Mouse (Mus musculus) spleen, adult 18-20 months (tissue): ENCODE data around the gene Nhsl2.

ENCODE experiments used
- DNase-seq, 2 experiments: peaks; one replicate each; pipeline ENCODE4 v3.0.0; 2022; ENCODE audit warnings: mixed read lengths in 2 of 2

The Nhsl2 gene

DNA sequence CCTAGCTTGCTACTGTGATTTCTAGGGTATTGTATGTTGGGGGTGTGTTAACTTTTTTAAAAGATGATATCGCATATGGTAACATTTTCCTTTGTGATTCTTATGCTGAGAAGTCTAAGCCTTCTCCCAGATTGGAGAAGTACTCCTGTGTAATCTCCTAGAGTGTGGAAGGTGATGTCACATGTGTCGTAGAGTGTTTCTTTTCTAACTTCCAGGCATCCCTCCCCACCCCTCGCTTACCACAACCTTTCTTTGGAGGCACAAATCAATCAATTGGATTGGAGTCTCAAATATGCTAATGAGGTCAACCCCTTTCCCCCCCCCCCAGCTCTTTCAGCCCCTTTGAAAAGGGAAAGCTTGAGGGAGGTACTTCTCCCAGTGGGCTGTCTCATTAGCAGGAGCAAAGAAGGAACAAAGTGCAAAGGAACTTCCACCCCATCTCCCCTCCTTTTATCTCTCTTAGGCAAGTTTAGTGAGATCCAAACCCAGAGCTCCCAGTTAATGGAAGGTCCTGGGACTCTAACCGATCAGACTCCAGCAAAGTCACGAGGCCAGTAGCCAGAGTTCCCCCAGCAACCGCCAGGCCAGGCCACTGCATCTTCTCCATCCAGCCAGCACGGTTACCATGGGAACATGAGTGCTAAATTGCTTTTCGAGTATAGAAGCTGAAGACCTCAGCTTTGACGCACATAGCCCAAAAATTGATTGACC, 137.6 kb downstream of the Nhsl2 start:
- DNase-seq, result no peak

DNA sequence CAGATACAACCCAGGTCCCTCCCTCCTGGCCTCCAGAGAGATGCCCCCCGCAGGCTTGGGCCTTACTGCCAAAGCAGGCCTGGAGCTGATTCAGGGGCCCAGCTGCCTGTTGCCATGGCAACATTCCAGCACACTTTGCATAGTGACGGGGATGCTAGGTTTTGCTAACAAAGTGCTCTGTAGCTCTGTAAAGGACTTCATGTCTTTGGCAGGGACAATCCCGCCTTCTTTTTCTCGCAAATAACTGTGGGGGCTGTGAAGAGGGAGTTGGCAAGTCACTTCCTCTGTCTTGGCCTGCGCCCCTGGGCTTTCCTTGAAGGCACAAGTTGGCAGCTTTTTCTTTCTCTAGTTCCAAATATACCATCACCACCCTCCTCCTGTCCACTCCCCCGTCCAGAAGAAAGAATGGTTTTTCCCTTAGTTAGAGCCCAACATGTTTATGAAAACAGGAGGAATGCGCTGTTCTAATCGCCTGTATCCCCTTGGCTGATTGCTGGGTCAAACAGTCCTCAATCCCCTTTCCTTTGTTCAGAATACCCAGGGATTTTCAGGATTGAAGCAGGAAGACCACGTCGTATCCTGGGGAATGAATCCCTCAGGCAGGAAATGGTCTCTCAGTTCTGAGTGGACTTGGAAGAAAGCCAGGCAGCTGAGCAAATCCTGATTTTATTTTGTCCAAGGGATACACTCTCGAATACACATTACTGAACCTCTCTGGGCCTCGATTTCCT, 144.8 kb downstream of the Nhsl2 start:
- DNase-seq, result no peak

DNA sequence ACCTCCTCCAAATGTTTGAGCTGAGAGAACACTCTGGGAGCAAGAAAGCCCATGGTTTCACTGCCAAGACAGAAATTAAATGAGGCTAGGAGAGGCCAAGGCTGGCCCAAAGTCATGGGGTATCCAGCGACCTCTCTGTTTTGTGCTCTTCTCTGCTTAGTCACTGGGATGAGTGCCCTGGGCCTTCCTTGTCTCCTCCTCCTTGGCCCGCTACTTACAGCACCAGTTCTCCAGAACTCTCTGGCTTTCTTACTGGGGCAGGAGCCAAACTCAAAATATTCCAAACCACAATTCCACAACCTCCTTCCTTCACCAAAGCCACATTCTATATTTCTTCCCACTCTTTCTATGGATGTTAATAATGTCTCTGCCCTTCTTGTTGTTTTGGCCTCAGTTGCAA, 147.5 kb downstream of the Nhsl2 start:
- DNase-seq, result no peak

DNA sequence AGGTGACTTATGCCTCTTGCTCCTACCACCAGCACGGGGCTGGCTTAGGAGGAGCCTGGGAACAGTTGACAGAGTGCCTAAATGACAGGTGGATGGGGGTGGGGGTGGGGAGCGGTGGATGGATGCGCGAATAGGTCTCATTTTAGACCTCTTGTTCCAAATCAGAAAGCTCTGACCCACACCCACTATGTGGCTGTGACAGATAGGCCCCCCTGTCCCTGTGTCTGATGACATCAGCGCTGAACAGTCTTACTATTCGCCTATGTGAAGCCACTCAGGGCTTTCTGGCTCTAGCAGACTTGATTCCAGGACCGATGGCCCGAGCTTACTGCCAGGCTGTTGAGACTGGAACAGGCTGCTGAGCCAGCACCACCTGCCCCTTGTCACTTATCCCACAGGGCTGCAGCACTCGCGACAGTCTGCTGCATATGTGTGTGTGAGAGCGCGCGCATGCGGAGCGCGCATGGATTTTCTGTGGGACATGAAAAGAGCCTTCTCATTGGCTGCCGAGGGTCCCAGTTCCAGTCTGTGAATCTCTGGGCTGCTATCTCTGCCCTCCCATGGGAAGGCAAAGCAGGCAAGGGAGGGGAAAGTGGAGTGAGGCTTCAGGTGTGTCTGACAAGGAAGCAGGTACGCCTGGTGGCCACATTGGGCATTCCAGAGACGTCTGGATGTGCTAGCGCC, 154.6 kb downstream of the Nhsl2 start:
- no peak for DNase-seq

DNA sequence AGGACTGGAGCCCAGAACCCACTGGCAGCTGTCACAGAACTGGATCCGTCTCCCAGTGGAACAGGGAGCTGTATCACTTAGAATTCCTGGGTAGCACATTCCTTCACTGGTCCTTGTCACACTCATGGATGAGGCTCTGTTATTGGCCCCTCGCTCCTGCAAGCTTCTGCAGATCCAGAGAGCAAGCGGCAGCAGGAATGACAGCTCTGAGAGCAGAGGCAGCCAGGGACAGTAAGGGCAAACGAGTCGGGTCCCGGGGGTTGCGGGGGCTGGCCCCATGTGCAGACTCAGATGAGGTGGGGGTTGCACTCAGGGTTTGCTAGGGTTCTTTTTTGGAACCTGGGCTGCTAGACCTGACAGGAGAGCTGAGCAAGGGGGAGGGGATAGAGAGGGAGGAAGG, 155.2 kb downstream of the Nhsl2 start:
- DNase-seq, result no peak

DNA sequence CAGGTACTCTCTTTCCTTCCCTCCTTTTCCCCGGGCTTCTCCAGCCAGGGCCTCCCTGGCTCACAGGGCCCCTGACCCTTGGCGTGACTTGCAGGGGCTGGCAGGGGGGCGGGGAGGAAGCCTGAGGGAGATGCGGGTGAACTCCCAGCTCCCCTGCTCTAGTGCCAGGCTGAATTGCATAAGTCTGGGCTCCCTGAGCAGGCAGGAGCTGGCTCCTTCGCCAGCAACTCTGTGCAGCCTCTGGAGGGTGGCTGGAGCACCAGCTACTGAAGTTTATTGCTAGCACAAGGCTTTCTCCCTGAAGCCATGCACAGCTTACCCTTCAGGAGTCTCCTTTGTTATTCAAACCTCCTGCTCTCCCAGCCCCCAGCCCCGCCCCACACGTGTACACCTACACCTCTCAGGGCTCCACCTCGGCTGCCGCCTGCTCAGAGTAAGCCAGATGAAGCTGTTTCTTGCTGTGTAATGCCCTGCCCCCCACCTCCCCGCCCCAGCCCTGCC, 156.0 kb downstream of the Nhsl2 start:
- DNase-seq, result no peak

DNA sequence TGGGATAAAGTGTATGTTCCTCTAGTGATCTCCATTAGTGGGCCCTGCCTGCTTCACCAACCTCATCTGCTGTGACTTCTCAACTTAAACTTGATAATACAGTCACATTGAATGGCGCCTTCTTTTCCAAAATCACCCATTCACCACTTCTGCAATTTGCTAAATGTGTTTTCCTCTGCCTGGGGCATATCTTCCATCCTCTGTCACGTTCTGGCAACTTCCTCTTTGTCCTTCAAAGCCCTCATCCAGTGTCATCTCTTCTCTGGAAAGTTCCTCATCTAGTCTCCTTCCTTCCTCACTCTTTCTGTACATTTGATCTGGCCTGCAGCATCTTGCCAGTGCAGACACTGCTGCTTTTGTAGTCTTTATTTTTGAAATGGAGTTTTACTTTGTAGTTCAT, 158.8 kb downstream of the Nhsl2 start:
- DNase-seq, result no peak

DNA sequence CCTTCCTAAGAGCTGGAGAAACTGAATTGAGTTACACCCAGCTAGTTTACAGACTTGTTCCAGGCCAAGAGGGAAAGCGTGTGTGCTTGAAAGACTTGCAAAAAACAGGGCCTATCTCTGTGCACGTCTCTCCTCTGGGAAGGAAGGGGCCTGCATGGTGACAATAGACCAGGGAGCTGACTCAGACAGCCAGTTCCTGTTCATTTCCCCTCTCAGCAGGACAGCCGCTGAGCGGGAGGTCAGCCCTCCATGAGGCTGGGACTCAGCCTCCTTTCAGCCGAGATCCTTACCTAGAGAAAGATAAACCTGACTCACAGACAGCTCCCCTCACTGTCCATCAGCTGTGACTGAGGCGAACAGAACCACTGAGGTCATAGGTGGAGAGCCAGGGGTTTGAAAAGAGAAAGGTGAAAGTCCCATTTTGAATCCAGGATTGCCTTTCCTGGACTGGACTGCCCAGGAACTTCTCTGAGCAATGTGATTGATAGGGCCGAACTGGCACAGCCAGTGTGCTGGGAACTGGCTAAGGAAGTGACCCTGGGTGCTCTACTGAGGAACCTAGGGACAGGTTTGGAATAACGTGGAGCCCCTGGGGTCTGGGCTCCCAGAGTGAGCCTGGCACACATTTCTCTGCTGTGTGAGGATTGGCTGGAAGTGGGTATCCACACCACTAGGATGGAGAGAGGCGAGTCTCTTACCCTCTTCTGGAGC, 168.2 kb downstream of the Nhsl2 start:
- DNase-seq, result no peak

DNA sequence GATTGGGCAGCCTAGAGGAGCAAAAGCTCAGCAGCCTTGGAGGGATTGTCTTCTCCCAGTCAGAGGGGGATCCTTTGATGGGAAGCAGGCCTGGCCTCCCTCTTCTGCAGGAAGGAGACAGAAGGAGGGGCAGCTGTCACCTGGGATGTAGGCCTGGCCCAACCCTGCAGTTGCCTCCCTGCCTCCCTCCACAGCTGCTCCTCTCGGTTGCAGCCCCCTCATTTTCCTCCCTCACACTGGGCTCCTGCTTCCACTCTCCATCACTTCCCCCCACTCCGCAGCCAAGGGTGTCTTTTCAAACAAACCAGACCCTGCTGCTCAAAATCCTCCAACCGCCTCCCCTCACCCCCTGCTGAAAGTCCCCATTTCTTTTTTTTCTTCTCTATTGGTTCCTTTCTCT, 169.7 kb downstream of the Nhsl2 start:
- DNase-seq, result no peak

DNA sequence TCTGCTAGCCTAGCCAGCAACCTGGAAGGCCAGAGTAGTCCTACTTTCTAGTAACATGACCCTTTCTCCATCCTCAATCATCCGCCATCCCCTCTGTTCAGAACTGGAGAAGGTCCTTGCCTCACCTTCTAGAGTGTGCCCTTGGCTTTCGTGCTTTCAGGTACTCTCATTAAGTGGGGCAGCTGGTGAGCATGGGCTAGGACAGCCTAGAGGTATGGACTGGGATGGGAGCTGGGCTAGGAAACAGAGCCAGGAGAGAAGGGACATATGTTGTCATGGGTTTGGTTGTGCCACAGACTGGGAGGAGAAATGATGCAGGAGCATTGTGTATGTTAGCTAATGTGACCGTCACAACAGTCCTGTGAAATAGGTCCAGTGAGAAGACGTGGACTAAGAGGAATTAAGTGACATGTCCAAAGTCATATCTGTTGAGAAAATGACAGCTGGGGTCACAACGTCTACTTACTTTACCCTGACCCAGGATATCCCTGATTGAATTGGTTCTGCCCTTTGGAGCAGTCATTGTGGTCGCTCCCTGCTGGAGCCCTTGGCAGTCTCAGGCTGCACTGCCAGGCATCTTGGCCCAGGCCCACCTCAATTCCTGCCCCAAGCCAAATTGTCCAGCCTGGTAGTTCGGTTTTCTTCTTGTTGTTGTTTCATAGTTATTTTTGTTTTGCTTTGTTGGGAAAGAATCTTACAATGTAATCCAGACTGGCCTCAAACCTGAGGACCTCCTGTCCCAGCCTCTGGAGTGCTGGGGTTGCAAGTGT, 170.5 kb downstream of the Nhsl2 start:
- DNase-seq, result no peak

DNA sequence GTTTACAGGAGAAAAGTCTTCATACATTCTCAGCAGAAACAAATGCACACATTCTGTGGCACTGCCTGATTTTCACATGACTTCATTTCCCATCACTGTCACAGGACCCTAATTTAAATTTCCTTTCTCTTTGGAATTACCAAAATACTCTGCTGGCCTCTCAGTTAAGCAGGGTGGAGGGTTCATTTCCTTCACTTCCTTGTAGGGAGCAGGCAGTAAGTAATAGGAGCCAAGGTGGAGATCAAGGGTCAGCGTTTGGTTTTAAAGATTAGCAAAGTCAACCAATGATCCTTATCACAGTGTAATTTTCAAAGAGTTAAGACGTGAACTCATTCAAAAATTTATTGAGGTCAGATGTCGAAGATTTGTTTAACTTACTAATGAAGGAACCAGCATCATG, 175.8 kb downstream of the Nhsl2 start:
- no peak for DNase-seq

DNA sequence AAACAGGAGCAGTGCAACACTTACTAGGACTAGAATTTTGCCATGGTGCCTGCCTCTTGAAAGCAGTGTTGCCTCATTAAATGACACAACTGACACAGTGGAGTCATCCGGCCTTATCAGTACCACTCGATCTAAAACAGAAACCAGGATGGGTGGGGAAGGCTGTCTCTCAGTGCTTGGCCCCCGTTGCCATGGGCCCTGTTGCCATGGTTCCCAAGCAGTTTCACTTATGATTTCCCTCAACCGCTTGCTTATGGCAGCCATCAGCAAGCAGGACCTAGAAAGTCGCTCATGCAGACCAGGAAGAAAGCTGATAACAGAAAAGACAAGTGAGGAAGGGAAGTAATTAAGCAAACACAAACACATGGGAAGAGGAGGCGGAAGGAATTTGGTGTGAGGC, 182.7 kb downstream of the Nhsl2 start:
- peak; percentile 19 to 34 for DNase-seq

DNA sequence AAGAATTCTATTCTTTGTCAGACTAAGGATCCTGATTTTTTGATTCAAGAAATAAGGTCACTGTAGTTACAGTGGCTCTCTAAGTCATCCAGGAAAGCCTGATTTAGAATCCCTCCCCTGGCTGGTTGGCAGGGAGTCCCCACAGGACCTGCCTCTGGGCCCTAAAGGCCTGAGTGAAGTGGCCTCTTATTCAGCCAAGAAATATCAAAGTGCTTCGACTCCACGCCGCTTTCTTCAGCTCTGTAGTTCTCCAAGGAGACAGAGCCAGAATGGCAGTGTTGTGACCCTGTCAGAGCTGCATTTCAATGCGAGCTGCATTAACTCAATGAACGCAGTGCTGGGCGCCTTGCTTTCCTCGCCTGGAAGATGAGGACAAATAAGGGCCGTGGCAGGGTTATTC, 183.2 kb downstream of the Nhsl2 start:
- no peak for DNase-seq

DNA sequence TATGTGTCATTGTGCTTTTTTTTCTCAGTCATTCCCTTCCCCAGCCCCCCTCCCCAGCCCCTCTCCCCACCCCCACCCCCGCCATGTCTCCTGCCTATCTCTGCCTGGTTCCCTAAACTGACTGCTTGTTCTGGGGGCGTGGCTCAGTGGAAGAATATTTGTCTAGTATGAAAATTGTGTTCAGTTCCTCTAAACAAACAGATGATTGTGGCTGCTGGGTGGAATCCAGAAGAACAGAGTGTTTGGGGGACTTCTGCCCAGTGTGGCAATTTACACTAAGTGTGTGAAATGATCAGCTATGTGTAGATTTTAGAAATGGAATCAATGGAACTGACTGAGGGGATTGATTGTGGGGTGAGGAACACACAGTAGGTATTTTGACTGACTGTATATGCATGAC, 184.4 kb downstream of the Nhsl2 start:
- no peak for DNase-seq

DNA sequence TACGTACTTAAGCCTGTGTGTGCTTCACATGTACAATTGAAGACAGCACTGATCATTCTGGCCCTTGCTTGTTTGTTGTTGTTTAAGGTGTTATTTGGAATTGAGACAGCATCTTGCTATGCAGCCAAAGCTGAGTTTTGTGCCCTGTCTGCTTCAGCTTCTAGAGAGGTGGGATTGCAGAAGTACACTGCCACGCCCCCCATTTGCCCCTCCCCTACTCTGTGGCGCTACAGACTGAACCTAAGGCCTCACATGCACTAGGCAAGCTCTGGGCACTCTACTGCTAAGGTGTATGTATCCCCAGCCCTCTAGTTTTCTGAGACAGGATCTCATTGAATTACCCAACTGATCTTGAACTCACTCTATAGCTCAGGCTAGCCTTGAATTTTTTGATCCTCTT, 186.5 kb downstream of the Nhsl2 start:
- DNase-seq, result no peak

DNA sequence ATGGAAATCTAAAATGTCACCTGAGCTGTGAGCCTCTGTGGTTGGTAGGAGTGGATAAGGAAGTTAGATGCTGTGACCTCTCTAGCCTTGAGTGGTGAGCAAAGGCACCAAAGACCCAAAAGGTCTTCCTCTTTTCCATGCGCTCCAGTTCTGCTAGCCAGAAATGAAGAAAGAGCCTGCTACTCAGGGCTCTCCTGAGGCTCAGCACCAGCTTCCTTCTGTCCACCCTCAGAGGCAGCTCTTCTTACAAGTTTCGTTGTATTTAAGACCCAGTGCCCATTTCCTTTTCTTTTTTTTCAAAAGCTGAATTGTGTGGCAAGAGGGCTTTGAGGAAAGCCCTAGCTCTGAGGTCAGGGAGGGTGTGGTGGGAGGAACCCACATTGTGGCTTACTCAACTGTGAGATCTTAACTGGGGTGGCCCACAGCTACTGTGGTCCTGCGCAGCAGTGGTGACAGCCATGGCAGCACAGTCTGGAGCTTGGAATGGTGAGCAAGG, 187.7 kb downstream of the Nhsl2 start:
- DNase-seq, result no peak

DNA sequence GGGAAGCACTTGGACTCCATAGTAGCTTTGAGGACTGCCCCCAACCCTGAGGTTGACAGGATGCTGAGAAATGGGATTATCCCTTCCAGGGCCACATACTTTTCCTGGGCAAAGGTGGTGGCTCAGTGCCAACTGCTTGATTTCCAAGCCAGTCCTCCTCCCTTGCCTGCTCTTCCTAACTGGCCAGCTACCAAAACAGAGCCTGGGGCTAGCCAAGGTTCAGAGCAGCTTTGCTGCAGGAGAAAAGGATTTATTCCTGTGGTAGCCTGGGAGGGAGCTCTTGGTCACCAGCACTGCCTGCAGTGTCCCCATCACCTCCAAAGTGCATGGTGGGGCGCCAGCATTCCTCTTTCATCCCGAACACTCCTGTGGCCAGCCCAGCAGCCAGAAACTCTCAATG, 188.3 kb downstream of the Nhsl2 start:
- no peak for DNase-seq

DNA sequence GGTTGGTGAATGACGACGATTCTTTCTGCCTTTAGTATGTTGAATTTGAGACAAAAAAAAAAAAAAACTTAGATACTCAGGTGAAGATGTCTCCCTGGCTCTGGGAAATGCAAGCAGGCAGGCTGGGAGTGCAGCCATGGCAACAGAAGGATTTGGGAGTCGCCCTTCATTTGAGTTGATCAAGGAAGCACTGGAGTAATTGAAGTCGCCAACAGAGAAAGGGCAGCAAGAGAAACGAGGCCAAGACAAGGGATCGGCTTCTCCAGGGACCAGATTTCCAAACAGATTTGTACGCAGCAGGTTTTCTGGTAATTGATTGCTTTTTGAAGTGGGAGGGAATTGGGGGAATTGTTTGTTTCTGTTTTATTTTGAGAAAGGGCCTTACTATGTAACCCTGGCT, 192.4 kb downstream of the Nhsl2 start:
- DNase-seq, result no peak

DNA sequence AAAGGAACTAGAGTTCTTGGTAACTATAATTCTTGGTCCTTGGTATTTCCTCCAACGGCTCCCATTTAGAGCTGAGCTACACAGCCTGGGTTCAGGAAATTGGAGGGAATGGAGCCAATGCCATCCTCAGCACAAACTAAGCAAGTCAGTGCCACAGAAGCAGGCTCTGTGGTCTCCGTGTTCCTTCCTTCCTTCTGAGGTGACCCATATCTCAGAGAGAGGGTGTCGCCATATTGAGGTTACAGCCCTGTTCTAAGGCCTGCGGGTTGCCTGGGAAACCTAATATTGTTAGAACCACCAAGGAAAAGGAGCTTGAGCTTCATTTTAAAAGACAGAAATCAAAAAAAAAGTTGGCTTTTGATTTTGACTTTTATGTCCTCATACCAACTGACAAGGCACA, 193.2 kb downstream of the Nhsl2 start:
- DNase-seq, result no peak

DNA sequence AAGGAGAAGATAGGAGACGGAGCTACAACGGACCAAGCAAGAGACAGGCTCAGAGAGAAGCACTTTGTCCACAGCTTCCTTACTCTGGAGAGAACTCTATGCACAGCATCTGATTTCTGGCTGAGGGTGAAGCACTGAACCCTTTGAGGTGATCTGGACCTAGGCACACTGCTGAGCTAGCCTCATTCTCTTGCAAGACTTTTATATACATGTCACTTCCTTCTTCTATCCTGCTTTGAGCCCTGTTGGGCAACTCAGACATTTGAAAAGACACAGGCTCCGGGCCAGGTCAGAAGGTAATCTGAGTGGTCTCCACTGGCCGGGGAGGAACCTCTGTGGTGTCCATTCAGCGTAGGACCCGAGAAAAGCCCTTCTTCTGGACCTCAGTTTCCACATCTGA, 201.4 kb downstream of the Nhsl2 start:
- no peak for DNase-seq

DNA sequence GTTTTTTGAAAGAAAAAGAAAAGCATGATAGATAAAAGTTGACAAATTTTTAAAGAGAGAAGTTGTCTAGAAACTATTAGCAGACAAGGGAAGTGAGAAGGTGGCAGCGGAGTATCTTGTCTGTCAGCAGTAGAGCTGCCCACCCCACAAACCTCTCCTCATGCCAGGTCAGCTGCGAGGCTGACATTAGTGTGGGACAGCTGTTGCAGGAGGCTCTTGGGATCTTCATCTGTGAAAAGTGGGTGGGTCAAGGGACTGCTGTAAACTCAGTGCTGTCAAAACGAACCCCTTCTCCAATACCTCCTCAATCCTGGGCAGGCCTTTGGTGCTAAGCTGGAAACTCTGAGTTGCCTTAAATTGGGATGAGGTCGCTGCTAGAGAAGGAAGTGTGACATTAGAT, 202.0 kb downstream of the Nhsl2 start:
- DNase-seq, result no peak

DNA sequence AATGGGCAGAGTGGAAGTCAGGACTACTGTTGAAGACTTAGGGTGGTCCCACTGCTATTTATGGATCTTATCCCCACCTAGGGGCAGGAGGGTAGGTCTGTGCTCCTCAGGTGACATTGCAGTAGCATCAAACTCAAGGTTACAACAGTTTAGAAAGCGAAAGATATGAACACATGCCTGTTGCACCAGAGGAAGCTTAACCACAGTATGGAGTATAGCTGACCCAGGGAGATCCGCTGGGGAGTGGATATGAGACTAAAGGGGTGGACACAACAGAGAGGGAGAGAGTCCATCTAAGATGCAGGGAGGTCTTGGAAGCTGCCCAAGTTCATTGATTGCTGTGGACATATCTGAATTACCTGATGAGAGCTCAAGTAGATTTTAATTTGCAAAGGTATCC, 204.2 kb downstream of the Nhsl2 start:
- DNase-seq, result no peak
